Mouse (Mus musculus) neural tube, embryonic 13.5 days (tissue): ENCODE measurements around the gene Ahdc1. TPM values are rescaled to one million over a fixed set of nuclear protein-coding genes. Genes with fewer than 3 reads are reported as not detected.

ENCODE experiments used
- ATAC-seq: fragments of 200-750 bp; cut with Nextera tagmentation; 2 replicates; pipeline ENCODE4 v1.8.0; 2017; ENCODE audit warnings: low read depth, mild to moderate bottlenecking, moderate TSS enrichment, moderate library complexity
- H3K27ac ChIP-seq: fragments of 300-500 bp; sonication (generic); replicated peaks from 2 replicates; pipeline ENCODE4 v1.5.1; 2015; ENCODE audit warnings: moderate library complexity, mild to moderate bottlenecking, inconsistent platforms
- H3K27me3 ChIP-seq: fragments of 300-500 bp; sonication (generic); 2 replicates; pipeline ENCODE4 v1.6.1; 2015; ENCODE audit warnings: mild to moderate bottlenecking, inconsistent platforms
- H3K36me3 ChIP-seq: fragments of 300-500 bp; sonication (generic); 2 replicates; pipeline ENCODE4 v1.6.1; 2015; ENCODE audit warnings: mild to moderate bottlenecking, inconsistent platforms
- H3K4me1 ChIP-seq: fragments of 300-500 bp; sonication (generic); replicated peaks from 2 replicates; pipeline ENCODE4 v1.6.1; 2015; ENCODE audit warnings: inconsistent platforms
- H3K4me2 ChIP-seq: fragments of 300-500 bp; sonication (generic); 2 replicates; pipeline ENCODE4 v1.6.1; 2015; ENCODE audit warnings: inconsistent platforms, mild to moderate bottlenecking, moderate library complexity
- H3K4me3 ChIP-seq: fragments of 300-500 bp; sonication (generic); 2 replicates; pipeline ENCODE4 v1.5.1; 2015; ENCODE audit warnings: mild to moderate bottlenecking, inconsistent platforms
- H3K9ac ChIP-seq: fragments of 300-500 bp; sonication (generic); 2 replicates; pipeline ENCODE4 v1.6.1; 2015; ENCODE audit warnings: moderate library complexity, mild to moderate bottlenecking, inconsistent platforms
- H3K9me3 ChIP-seq: fragments of 300-500 bp; sonication (generic); 2 replicates; pipeline ENCODE4 v1.6.1; 2016; ENCODE audit warnings: inconsistent platforms
- WGBS: fragments of 180-500 bp; shearing (Covaris S2); methylation state at CpG from one replicate; pipeline ENCODE4 v1.1.7; 2015; 5-methylcytosine and 5-hydroxymethylcytosine counted together
- polyA plus RNA-seq: library from polyadenylated mRNA; unstranded; fragments of >200 nt; fragmentation: Nextera tagmentation; extraction: Ambion mirVana; gene quantifications from 2 replicates; pipeline ENCODE4 v1.2.1, GENCODE M21; 2015

Gene Ahdc1
- polyA plus RNA-seq, 1 experiment from 2014 or later, result 9.4 TPM

DNA sequence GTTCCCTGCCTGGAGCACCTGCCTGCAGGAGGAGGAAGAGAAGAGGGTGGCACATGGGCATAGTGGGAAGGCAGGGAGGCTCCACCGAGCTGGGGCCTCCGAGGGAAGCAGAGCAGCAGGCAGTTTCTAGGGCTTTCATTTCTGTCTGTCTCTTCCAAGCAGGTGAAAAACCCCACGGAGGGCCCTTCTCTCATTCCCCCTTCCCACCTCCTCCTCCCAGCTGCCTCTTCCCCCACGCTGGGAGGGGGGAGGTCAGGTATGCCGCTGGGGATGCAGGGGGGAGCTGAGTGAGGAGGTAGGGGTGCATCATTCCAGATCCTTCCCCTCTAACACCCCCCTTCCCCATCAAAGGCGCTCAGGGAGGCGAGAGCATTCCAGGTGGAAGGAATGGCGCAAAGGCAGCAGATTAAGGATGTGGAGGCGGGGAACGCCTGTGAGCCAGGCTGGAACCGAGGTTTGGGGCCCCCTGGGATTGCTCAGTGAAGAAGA, 109.8 kb downstream of the Ahdc1 start:
- Histone ChIP-seq H3K36me3 (no peaks in the 10 kb centered on the region), H3K4me2 (no peak overlapping the region), H3K9me3 (peaks cover 7% of the 10 kb centered on the region; the same call in 1 of the 2 replicates), H3K4me3 (no peak overlapping the region), H3K27me3 (no peaks in the 10 kb centered on the region), H3K27ac (no peak overlapping the region), H3K4me1 (peaks cover 34% of the 10 kb centered on the region), H3K9ac (no peak overlapping the region)
- no peak for ATAC-seq
- WGBS, result 10% methylated on average over 10 of the region's 11 CpGs

DNA sequence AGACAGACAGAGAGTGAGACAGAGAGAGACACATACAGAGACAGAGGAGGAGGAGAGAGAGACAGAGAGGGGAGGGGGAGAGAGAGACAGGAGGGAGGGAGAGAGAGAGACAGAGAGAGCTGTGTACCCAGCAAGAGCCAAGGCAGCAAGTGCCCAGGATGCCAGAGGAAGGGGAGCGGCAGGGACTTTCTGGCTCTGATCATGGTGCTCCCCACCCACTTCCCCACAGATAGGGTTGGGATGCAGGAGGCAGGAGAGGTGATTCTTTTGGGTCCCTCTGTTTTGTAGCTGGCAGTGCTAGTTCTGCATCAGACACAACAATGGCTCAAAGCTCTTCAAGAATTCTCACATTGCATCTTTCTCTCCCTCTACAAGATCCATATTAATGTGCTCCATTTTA, 110.4 kb downstream of the Ahdc1 start:
- Histone ChIP-seq H3K4me1 (peaks cover 29% of the 10 kb centered on the region), H3K9ac (no peak overlapping the region), H3K9me3 (peaks cover 7% of the 10 kb centered on the region; the same call in 1 of the 2 replicates), H3K4me2 (no peak overlapping the region), H3K36me3 (no peaks in the 10 kb centered on the region), H3K27me3 (no peaks in the 10 kb centered on the region), H3K27ac (no peak overlapping the region), H3K4me3 (no peak overlapping the region)
- ATAC-seq, result no peak
- 64% methylated on average over 1 of the region's 1 CpGs for WGBS

DNA sequence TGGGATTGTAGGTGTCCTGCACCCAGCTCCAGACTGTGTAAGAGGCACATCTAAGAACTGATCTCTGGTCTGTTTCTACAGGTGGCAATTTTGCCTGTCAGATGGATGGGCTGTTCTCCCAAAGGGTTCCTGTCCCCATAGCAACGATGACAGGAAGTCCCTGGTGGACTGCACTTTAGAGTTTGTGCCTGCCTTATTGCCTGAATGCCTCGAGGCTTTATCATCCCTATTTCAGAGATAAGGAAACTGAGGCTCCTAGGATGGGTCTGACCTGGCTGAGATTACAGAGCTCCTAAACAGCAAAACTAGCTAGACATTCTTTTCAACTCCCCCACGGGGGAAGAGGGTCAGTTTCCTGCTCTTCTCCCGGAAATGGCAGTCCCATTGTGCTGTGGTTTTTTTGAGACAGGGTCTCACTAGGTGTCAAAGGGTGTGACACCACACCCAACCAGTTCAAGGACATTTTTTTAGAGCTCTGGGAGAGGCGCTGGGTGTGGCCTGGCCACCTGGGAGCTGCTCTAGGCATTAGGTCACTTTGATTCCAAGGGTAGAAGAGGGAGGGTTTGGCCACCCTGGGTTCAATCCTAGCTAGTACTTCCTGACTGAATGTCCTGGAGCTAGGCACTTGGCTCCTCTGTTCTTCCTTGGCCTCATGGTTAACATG, 111.0 kb downstream of the Ahdc1 start:
- Histone ChIP-seq H3K4me1 (peaks cover 22% of the 10 kb centered on the region), H3K9ac (no peak overlapping the region), H3K27me3 (no peaks in the 10 kb centered on the region), H3K4me2 (no peak overlapping the region), H3K36me3 (no peaks in the 10 kb centered on the region), H3K4me3 (no peak overlapping the region), H3K27ac (no peak overlapping the region), H3K9me3 (peaks cover 7% of the 10 kb centered on the region; the same call in 1 of the 2 replicates)
- no peak for ATAC-seq
- WGBS, result 44% methylated on average over 5 of the region's 5 CpGs

DNA sequence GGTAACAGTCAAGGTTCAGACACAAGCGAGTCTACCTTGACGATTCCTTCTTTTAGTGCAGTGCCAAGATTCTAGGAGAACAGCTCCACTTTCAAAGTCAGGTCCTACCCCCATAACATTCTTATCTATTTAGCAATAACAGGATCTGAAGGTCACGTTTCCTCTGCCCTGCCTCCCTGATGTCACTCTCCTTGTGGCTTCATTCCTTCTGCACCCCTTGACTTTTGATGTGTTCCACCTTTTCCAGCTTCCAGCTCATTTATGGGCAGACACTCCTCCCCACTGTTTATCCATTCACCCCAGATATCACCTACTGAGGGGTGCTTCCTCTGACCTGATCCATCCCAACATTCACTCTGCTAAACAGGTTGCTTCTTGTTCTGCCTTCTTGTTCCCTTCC, 116.0 kb downstream of the Ahdc1 start:
- WGBS, result 86% methylated on average over 3 of the region's 3 CpGs
- ATAC-seq, result no peak
- Histone ChIP-seq H3K27me3 (no peaks in the 10 kb centered on the region), H3K4me3 (no peak overlapping the region), H3K9ac (no peak overlapping the region), H3K4me1 (peaks cover 23% of the 10 kb centered on the region), H3K27ac (no peak overlapping the region), H3K9me3 (peaks cover 7% of the 10 kb centered on the region; the same call in 1 of the 2 replicates), H3K4me2 (no peak overlapping the region), H3K36me3 (no peaks in the 10 kb centered on the region)

Other genes with a start within 250 kb of the Ahdc1 start
- gene Rpa2, start 242.9 kb upstream of the Ahdc1 start, polyA plus RNA-seq, result 35.4 and 45.3 TPM in 2 replicates
- gene Themis2, start 214.9 kb upstream of the Ahdc1 start, polyA plus RNA-seq, result 0.47 and 0.90 TPM in 2 replicates
- gene Ppp1r8, start 168.1 kb upstream of the Ahdc1 start, polyA plus RNA-seq, result 44.8 and 49.5 TPM in 2 replicates
- gene Stx12, start 126.8 kb upstream of the Ahdc1 start, polyA plus RNA-seq, result 134 and 143 TPM in 2 replicates
- gene Fam76a, start 88.7 kb upstream of the Ahdc1 start, polyA plus RNA-seq, result 37.0 and 46.0 TPM in 2 replicates
- not detected in 2 replicates for gene Fgr, start 37.2 kb upstream of the Ahdc1 start, polyA plus RNA-seq
- gene Wasf2, start 119.2 kb downstream of the Ahdc1 start, polyA plus RNA-seq, result 34.0 and 36.5 TPM in 2 replicates
- 1.1 and 1.6 TPM in 2 replicates for gene Cd164l2, start 200.9 kb downstream of the Ahdc1 start, polyA plus RNA-seq
- gene Gpr3, start 201.3 kb downstream of the Ahdc1 start, polyA plus RNA-seq, result 0.77 and 1.1 TPM in 2 replicates
- 1.9 and 2.7 TPM in 2 replicates for gene Map3k6, start 229.6 kb downstream of the Ahdc1 start, polyA plus RNA-seq